Mouse (Mus musculus): ENCODE measurements around the gene 2310034G01Rik. TPM values are rescaled to one million over a fixed set of nuclear protein-coding genes. Genes with fewer than 3 reads are reported as not detected.

2310034G01Rik gene
- polyA plus RNA-seq, 1 experiment from 2014 or later: 3.0 TPM

GRCm38 (mm10) chr19:46331326-46331725 lies 18.8 kb downstream of the 2310034G01Rik start:
- Histone ChIP-seq H3K36me3 (ENCODE audit: control insufficient read depth, insufficient read depth) (peaks cover 9% of the 10 kb centered on the region), H3K27me3 (replicated peaks; ENCODE audit: control insufficient read depth, insufficient read depth, low read length) (no peaks in the 10 kb centered on the region), H3K4me1 (replicated peaks; ENCODE audit: control insufficient read depth, insufficient read depth, low read length) (peaks cover 31% of the 10 kb centered on the region), H3K4me2 (ENCODE audit: low read length) (no peak overlapping the region), H3K4me3 (replicated peaks; ENCODE audit: low read length) (no peak overlapping the region), H3K9me3 (ENCODE audit: control insufficient read depth, low read length) (no peaks in the 10 kb centered on the region), H3K9ac (replicated peaks; ENCODE audit: low read depth, low read length) (no peak overlapping the region), H3K27ac (ENCODE audit: low read length) (no peak overlapping the region)
- 94% methylated on average over 14 of the region's 14 CpGs for WGBS
- ATAC-seq: no peak

- Histone ChIP-seq H3K4me1 (replicated peaks; ENCODE audit: control insufficient read depth, insufficient read depth, low read length) (peaks cover 36% of the 10 kb centered on the region), H3K27me3 (replicated peaks; ENCODE audit: control insufficient read depth, insufficient read depth, low read length) (no peaks in the 10 kb centered on the region), H3K27ac (ENCODE audit: low read length) (no peak overlapping the region), H3K36me3 (ENCODE audit: control insufficient read depth, insufficient read depth) (peaks cover 9% of the 10 kb centered on the region), H3K9me3 (ENCODE audit: control insufficient read depth, low read length) (no peaks in the 10 kb centered on the region), H3K4me3 (replicated peaks; ENCODE audit: low read length) (no peak overlapping the region), H3K9ac (replicated peaks; ENCODE audit: low read depth, low read length) (no peak overlapping the region), H3K4me2 (ENCODE audit: low read length) (no peak overlapping the region)
- ATAC-seq: no peak
- WGBS: 91% methylated on average over 12 of the region's 12 CpGs
Measured at GRCm38 (mm10) chr19:46330696-46331095, 19.4 kb downstream of the 2310034G01Rik start.

DNA sequence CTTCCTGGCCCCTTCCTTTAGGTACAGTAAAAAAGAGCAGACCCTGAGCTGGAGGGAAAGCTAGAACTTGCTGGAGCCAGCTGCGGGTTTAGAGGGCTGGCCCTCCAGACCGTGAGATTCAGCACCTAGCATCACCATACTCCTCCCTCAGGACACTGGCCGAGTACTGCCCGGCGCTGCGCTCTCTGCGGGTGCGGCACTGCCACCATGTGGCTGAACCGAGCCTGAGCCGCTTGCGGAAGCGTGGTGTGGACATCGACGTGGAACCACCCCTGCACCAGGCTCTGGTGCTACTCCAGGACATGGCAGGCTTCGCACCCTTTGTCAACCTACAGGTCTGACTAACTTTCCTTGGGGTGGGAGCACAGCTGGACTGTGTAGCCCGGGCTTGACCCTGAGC lies 20.2 kb downstream of the 2310034G01Rik start:
- Histone ChIP-seq H3K27ac (ENCODE audit: low read length) (no peak overlapping the region), H3K4me3 (replicated peaks; ENCODE audit: low read length) (peak overlapping the region; percentile 7; the same call in 1 of the 2 replicates), H3K36me3 (ENCODE audit: control insufficient read depth, insufficient read depth) (peaks cover 9% of the 10 kb centered on the region), H3K4me1 (replicated peaks; ENCODE audit: control insufficient read depth, insufficient read depth, low read length) (peaks cover 42% of the 10 kb centered on the region), H3K9ac (replicated peaks; ENCODE audit: low read depth, low read length) (no peak overlapping the region), H3K9me3 (ENCODE audit: control insufficient read depth, low read length) (no peaks in the 10 kb centered on the region), H3K4me2 (ENCODE audit: low read length) (peak overlapping the region; percentile 99), H3K27me3 (replicated peaks; ENCODE audit: control insufficient read depth, insufficient read depth, low read length) (no peaks in the 10 kb centered on the region)
- no peak for ATAC-seq
- WGBS: 6% methylated on average over 16 of the region's 16 CpGs

DNA sequence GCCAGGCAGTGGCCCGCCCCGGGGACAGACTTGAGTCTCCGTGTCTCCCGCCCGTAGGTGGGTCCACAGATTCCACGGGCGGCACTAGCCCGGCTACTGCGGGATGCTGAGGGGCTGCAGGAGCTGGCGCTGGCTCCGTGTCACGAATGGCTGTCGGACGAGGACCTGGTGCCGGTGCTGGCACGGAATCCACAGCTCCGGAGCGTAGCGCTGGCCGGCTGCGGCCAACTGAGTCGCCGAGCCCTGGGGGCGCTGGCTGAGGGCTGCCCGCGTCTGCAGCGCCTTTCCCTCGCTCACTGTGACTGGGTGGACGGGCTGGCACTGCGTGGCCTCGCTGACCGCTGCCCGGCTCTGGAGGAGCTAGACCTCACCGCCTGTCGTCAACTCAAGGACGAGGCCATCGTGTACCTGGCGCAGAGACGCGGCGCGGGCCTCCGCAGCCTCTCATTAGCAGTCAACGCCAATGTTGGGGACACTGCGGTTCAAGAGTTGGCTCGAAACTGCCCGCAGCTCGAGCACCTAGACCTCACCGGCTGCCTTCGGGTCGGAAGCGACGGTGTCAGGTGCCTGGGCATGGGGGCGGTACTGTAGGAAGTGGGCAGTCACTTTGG lies 21.0 kb downstream of the 2310034G01Rik start:
- WGBS: under 1% methylated on average over 54 of the region's 54 CpGs
- H3K4me2 ChIP-seq (ENCODE audit: low read length): peak overlapping the region; percentile 99
- no peaks in the 10 kb centered on the region for H3K27me3 ChIP-seq (replicated peaks; ENCODE audit: control insufficient read depth, insufficient read depth, low read length)
- peak overlapping the region; percentile 77 for H3K4me3 ChIP-seq (replicated peaks; ENCODE audit: low read length)
- H3K36me3 ChIP-seq (ENCODE audit: control insufficient read depth, insufficient read depth): peaks cover 9% of the 10 kb centered on the region
- no peaks in the 10 kb centered on the region for H3K9me3 ChIP-seq (ENCODE audit: control insufficient read depth, low read length)
- H3K9ac ChIP-seq (replicated peaks; ENCODE audit: low read depth, low read length): peak overlapping the region; percentile 70
- H3K4me1 ChIP-seq (replicated peaks; ENCODE audit: control insufficient read depth, insufficient read depth, low read length): peaks cover 48% of the 10 kb centered on the region
- ATAC-seq: peak; percentile 2; the same call in 1 of the 2 replicates
- H3K27ac ChIP-seq (ENCODE audit: low read length): peak overlapping the region; percentile 98

- Histone ChIP-seq H3K9ac (replicated peaks; ENCODE audit: low read depth, low read length) (peak within 1 kb of the TSS; percentile 73), H3K9me3 (ENCODE audit: control insufficient read depth, low read length) (no peaks in the 10 kb centered on the region), H3K4me2 (ENCODE audit: low read length) (peak within 1 kb of the TSS; percentile 99), H3K4me3 (replicated peaks; ENCODE audit: low read length) (peak within 1 kb of the TSS; percentile 77), H3K27me3 (replicated peaks; ENCODE audit: control insufficient read depth, insufficient read depth, low read length) (no peaks in the 10 kb centered on the region), H3K36me3 (ENCODE audit: control insufficient read depth, insufficient read depth) (peaks cover 9% of the 10 kb centered on the region), H3K27ac (ENCODE audit: low read length) (peak within 1 kb of the TSS; percentile 98), H3K4me1 (replicated peaks; ENCODE audit: control insufficient read depth, insufficient read depth, low read length) (peaks cover 51% of the 10 kb centered on the region)
- peak; percentile 90 for ATAC-seq
- WGBS: under 1% methylated on average over 80 of the region's 81 CpGs
Measured at GRCm38 (mm10) chr19:46328081-46329030, 21.7 kb downstream of the 2310034G01Rik start, which contains the start of gene Fbxl15. Gene Fbxl15, plus strand, starts transcription at chr19:46328184.

DNA sequence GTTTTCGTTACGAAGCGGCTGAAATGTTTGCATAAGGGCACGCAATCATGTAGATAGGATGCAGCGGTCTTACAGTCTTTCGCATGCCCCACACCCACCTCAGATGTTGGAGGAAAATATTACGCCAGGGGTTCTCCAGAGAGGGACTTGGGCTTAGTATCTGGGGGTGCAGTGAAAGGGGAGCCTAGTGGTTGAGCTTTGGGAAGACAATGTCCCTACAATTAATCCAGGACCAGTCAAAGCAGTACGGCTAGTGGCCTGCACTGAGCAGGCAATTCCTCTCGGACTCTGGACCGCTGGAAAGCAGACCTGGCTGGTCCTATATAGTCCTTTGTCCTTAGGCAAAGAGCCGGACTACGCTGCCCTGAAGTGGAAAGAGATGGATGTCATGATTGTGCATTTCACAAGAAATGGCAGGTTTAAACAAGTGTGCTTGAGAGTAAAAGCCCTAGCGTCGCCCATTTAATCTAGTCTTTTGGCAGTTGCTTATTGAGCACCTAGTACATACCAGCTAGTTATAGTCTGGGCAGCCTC lies 22.5 kb downstream of the 2310034G01Rik start:
- peak overlapping the region; percentile 99 for H3K4me2 ChIP-seq (ENCODE audit: low read length)
- H3K4me1 ChIP-seq (replicated peaks; ENCODE audit: control insufficient read depth, insufficient read depth, low read length): peaks cover 59% of the 10 kb centered on the region
- H3K9ac ChIP-seq (replicated peaks; ENCODE audit: low read depth, low read length): peak overlapping the region; percentile 70
- peaks cover 9% of the 10 kb centered on the region for H3K36me3 ChIP-seq (ENCODE audit: control insufficient read depth, insufficient read depth)
- no peaks in the 10 kb centered on the region for H3K9me3 ChIP-seq (ENCODE audit: control insufficient read depth, low read length)
- no peaks in the 10 kb centered on the region for H3K27me3 ChIP-seq (replicated peaks; ENCODE audit: control insufficient read depth, insufficient read depth, low read length)
- peak overlapping the region; percentile 98 for H3K27ac ChIP-seq (ENCODE audit: low read length)
- 29% methylated on average over 14 of the region's 14 CpGs for WGBS
- peak overlapping the region; percentile 77 for H3K4me3 ChIP-seq (replicated peaks; ENCODE audit: low read length)
- no peak for ATAC-seq

DNA sequence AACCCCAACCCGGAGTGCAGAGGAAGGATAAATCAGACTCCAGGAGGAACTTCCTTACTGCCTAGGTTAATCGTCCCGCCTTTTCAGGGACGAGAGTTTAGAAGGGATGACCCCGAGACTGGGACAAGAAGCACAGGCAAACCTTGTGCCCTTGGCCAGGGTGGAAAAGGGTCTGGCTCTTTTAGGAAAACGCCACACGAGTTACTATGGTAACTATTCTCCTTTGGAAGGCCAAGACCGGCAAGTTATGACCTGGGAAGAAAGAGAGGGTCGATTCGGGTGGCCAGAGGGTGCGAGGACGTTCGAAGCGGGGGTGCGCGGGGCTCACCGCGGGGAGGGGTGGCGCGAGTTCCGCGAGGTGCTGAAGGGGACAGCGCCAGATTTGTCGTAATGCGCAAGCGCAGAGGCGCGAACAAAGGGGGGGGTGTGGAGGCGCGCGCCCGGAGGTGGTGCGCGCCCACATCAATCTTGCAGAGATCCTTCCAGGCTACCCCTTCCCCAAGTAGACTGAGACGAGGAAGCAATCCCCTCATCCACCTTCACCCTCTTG lies 23.3 kb downstream of the 2310034G01Rik start, which contains the start of gene Psd:
TSS of gene Psd (minus strand) at position 401 of the 550 bp plus-strand sequence.
- Histone ChIP-seq H3K36me3 (ENCODE audit: control insufficient read depth, insufficient read depth) (peaks cover 9% of the 10 kb centered on the region), H3K4me2 (ENCODE audit: low read length) (peak within 1 kb of the TSS; percentile 99), H3K27me3 (replicated peaks; ENCODE audit: control insufficient read depth, insufficient read depth, low read length) (no peaks in the 10 kb centered on the region), H3K4me3 (replicated peaks; ENCODE audit: low read length) (peak within 1 kb of the TSS; percentile 77), H3K9ac (replicated peaks; ENCODE audit: low read depth, low read length) (peak within 1 kb of the TSS; percentile 73), H3K4me1 (replicated peaks; ENCODE audit: control insufficient read depth, insufficient read depth, low read length) (peaks cover 67% of the 10 kb centered on the region), H3K9me3 (ENCODE audit: control insufficient read depth, low read length) (no peaks in the 10 kb centered on the region), H3K27ac (ENCODE audit: low read length) (peak within 1 kb of the TSS; percentile 98)
- under 1% methylated on average over 35 of the region's 35 CpGs for WGBS
- ATAC-seq: no peak

DNA sequence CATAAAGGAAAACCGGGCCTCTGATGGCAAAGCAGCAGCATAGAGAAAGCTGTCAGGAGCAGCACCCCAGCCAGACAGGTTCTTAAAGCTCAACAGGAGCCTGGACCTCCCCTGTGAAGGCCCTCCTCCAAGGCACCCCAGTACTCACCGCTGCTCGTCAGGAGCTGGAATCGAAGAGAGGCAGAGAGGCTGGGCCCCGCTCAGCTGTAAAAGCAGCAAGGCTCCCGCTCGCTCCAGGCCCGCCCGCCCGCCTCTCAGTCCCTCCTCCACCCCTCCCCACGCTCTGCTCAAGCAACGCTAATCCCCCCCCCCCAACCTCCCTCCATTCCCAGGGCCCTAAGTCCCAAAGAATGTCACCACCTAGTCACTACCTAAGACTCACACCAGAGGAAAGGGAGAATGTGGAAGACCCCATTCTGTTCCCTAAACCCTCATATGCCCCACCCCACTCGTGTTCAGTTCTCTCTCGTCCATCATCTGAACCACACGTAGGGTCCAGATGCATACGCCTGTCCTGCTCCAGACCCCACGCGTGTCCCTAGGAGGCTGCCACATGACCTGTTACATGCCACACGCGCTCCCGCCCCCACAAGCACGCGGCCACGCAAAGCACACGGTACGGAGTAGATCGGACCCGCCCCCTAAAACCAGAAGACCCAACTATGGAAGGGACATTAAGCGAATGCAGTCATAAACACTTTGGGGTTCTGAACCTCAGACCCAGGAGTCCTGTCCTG lies 23.9 kb downstream of the 2310034G01Rik start:
- H3K4me2 ChIP-seq (ENCODE audit: low read length): peak overlapping the region; percentile 99
- no peaks in the 10 kb centered on the region for H3K27me3 ChIP-seq (replicated peaks; ENCODE audit: control insufficient read depth, insufficient read depth, low read length)
- peaks cover 73% of the 10 kb centered on the region for H3K4me1 ChIP-seq (replicated peaks; ENCODE audit: control insufficient read depth, insufficient read depth, low read length)
- ATAC-seq: no peak
- peak overlapping the region; percentile 77 for H3K4me3 ChIP-seq (replicated peaks; ENCODE audit: low read length)
- H3K27ac ChIP-seq (ENCODE audit: low read length): peak overlapping the region; percentile 98
- 3% methylated on average over 24 of the region's 29 CpGs for WGBS
- H3K9ac ChIP-seq (replicated peaks; ENCODE audit: low read depth, low read length): peak overlapping the region; percentile 73
- H3K9me3 ChIP-seq (ENCODE audit: control insufficient read depth, low read length): no peaks in the 10 kb centered on the region
- H3K36me3 ChIP-seq (ENCODE audit: control insufficient read depth, insufficient read depth): peaks cover 9% of the 10 kb centered on the region

Data from forebrain, embryonic 16.5 days (tissue).